Mouse (Mus musculus) G1E (cell line): ENCODE results near the gene Peli3. TPM values are rescaled to one million over a fixed set of nuclear protein-coding genes. Genes with fewer than 3 reads are reported as not detected.

Experiments
- ATAC-seq: 2 replicates; pipeline ENCODE4 v1.8.0; 2016; ENCODE audit warnings: mild to moderate bottlenecking; ENCODE audit not compliant: insufficient number of reproducible peaks, poor library complexity, low FRiP score, severe bottlenecking; ENCODE audit errors: extremely low read depth
- DNase-seq: peaks from one replicate; pipeline ENCODE4 v3.0.0; 2012; ENCODE audit warnings: low spot score
- H3K27me3 ChIP-seq: 2 replicates; pipeline ENCODE4 v1.6.1; 2012; ENCODE audit warnings: mild to moderate bottlenecking, low read length, inconsistent platforms; ENCODE audit not compliant: insufficient read depth
- H3K36me3 ChIP-seq: replicated peaks from 2 replicates; pipeline ENCODE3; 2012; ENCODE audit warnings: mild to moderate bottlenecking, inconsistent platforms
- H3K4me1 ChIP-seq: 2 replicates; pipeline ENCODE4 v1.6.1; 2012; ENCODE audit warnings: low read depth, low read length, inconsistent platforms, mixed read lengths; ENCODE audit not compliant: insufficient read depth
- H3K4me3 ChIP-seq: 2 replicates; pipeline ENCODE4 v1.5.1; 2012; ENCODE audit warnings: low read depth, mild to moderate bottlenecking, inconsistent platforms, low read length, moderate library complexity, mixed read lengths
- H3K9me3 ChIP-seq: replicated peaks from 2 replicates; pipeline ENCODE4 v1.6.1; 2012; ENCODE audit warnings: inconsistent platforms
- CTCF ChIP-seq: IDR thresholded peaks from 2 replicates; pipeline ENCODE4 v1.5.1; 2012; ENCODE audit warnings: low read depth, low read length, inconsistent platforms, mixed read lengths
- GATA1 ChIP-seq: IDR thresholded peaks from 2 replicates; pipeline ENCODE4 v1.6.1; 2012; ENCODE audit warnings: borderline replicate concordance, low read length, inconsistent platforms, mixed read lengths
- GATA2 ChIP-seq: IDR thresholded peaks from 2 replicates; pipeline ENCODE4 v1.6.1; 2012; ENCODE audit warnings: low read depth, low read length, inconsistent platforms, borderline replicate concordance
- POLR2AphosphoS5 ChIP-seq: IDR thresholded peaks from 2 replicates; pipeline ENCODE4 v1.6.1; 2012; ENCODE audit warnings: low read depth, low read length, inconsistent platforms; ENCODE audit not compliant: insufficient replicate concordance
- TAL1 ChIP-seq: conservative IDR thresholded peaks from 2 replicates; pipeline ENCODE4 v1.6.1; 2012; ENCODE audit warnings: low read depth, low read length, inconsistent platforms, mixed read lengths
- polyA plus RNA-seq: library from polyadenylated mRNA; stranded (reverse); fragments of >175 nt; gene quantifications from 2 replicates; pipeline ENCODE4 v1.2.3, GENCODE M21; 2012
- total RNA-seq, 2 experiments: library from RNA; stranded (forward) in 1 of 2; stranded (reverse) in 1 of 2; fragments of 200-1000 nt in 1 of 2; fragments of >200 nt in 1 of 2; fragmentation: Nextera tagmentation in 1 of 2; gene quantifications; 2 replicates each; pipeline ENCODE4 v1.2.3; 2014 to 2017

The Peli3 gene
- total and polyA plus RNA-seq, 3 experiments: 0.05 TPM; not detected in 2

GRCm38 (mm10) chr19:4898972-4899371 is 44.0 kb downstream of the Peli3 start:
- H3K4me3 ChIP-seq: no peak overlapping the region
- no peak for ATAC-seq
- no peak for TF ChIP-seq GATA2
- TF ChIP-seq GATA1: no peak
- no peak for TF ChIP-seq CTCF
- no peak for TF ChIP-seq TAL1
- no peak for TF ChIP-seq POLR2AphosphoS5
- no peaks in the 10 kb centered on the region for H3K9me3 ChIP-seq
- H3K36me3 ChIP-seq: peaks cover 15% of the 10 kb centered on the region
- no peak for DNase-seq
- H3K27me3 ChIP-seq: no peaks in the 10 kb centered on the region
- H3K4me1 ChIP-seq: no peaks in the 10 kb centered on the region

GRCm38 (mm10) chr19:4896780-4897520 is 46.0 kb downstream of the Peli3 start:
- TF ChIP-seq GATA1 (no peak), GATA2 (no peak), POLR2AphosphoS5 (no peak), TAL1 (no peak), CTCF (no peak)
- H3K4me1 ChIP-seq: peaks cover 11% of the 10 kb centered on the region
- peaks cover 7% of the 10 kb centered on the region for H3K36me3 ChIP-seq
- no peak overlapping the region for H3K4me3 ChIP-seq
- H3K9me3 ChIP-seq: no peaks in the 10 kb centered on the region
- DNase-seq (no peak), ATAC-seq (no peak)
- no peaks in the 10 kb centered on the region for H3K27me3 ChIP-seq

GRCm38 (mm10) chr19:4891798-4892197 is 51.1 kb downstream of the Peli3 start:
- Histone ChIP-seq H3K36me3 (peaks cover 3% of the 10 kb centered on the region), H3K4me3 (no peak overlapping the region), H3K27me3 (peaks cover 4% of the 10 kb centered on the region; the same call in 1 of the 2 replicates), H3K9me3 (no peaks in the 10 kb centered on the region), H3K4me1 (peaks cover 19% of the 10 kb centered on the region)
- TF ChIP-seq CTCF (no peak), TAL1 (peak; percentile 32; the same call in 1 of the 2 replicates)
- no peak for ATAC-seq
- DNase-seq: no peak

- Histone ChIP-seq H3K9me3 (no peaks in the 10 kb centered on the region), H3K4me1 (peaks cover 19% of the 10 kb centered on the region), H3K4me3 (no peak overlapping the region), H3K36me3 (peaks cover 11% of the 10 kb centered on the region), H3K27me3 (peaks cover 4% of the 10 kb centered on the region; the same call in 1 of the 2 replicates)
- ATAC-seq: no peak
- DNase-seq: no peak
- no peak for TF ChIP-seq GATA2
- TF ChIP-seq GATA1: no peak
- TF ChIP-seq TAL1: no peak
- TF ChIP-seq CTCF: no peak
- TF ChIP-seq POLR2AphosphoS5: no peak
Observed at GRCm38 (mm10) chr19:4889791-4890190, 53.1 kb downstream of the Peli3 start.

- H3K27me3 ChIP-seq: no peaks in the 10 kb centered on the region
- H3K36me3 ChIP-seq: peaks cover 59% of the 10 kb centered on the region
- ATAC-seq (no peak), DNase-seq (no peak)
- H3K4me1 ChIP-seq: peaks cover 24% of the 10 kb centered on the region
- TF ChIP-seq CTCF (no peak), TAL1 (no peak), POLR2AphosphoS5 (no peak), GATA1 (no peak), GATA2 (no peak)
- H3K4me3 ChIP-seq: no peak overlapping the region
- H3K9me3 ChIP-seq: no peaks in the 10 kb centered on the region
Observed at GRCm38 (mm10) chr19:4883961-4884360, 59.0 kb downstream of the Peli3 start.

Other genes starting within 250 kb of the Peli3 start
Only the 20 nearest of the 26 such genes appear.
- 50.8 and 72.4 TPM in 2 replicates for gene Rbm4, start 149.2 kb downstream of the Peli3 start, total RNA-seq (2014; fragmentation: Nextera tagmentation)
- 80.4 and 99.5 TPM in 2 replicates for gene Rbm4, start 149.2 kb downstream of the Peli3 start, total RNA-seq (2017)
- gene Rbm4, start 149.2 kb downstream of the Peli3 start, polyA plus RNA-seq: 3.6 and 19.9 TPM in 2 replicates
- 10.6 and 11.2 TPM in 2 replicates for gene Gm21992, start 131.5 kb downstream of the Peli3 start, total RNA-seq (2014; fragmentation: Nextera tagmentation)
- 32.1 and 40.1 TPM in 2 replicates for gene Gm21992, start 131.5 kb downstream of the Peli3 start, total RNA-seq (2017)
- 1.7 and 9.0 TPM in 2 replicates for gene Gm21992, start 131.5 kb downstream of the Peli3 start, polyA plus RNA-seq
- 70.3 and 82.1 TPM in 2 replicates for gene Rbm14, start 131.5 kb downstream of the Peli3 start, total RNA-seq (2014; fragmentation: Nextera tagmentation)
- 28.2 and 29.5 TPM in 2 replicates for gene Rbm14, start 131.5 kb downstream of the Peli3 start, total RNA-seq (2017)
- gene Rbm14, start 131.5 kb downstream of the Peli3 start, polyA plus RNA-seq: 38.6 and 55.3 TPM in 2 replicates
- 17.3 and 20.6 TPM in 2 replicates for gene Ccs, start 103.8 kb downstream of the Peli3 start, total RNA-seq (2014; fragmentation: Nextera tagmentation)
- 30.1 and 31.2 TPM in 2 replicates for gene Ccs, start 103.8 kb downstream of the Peli3 start, total RNA-seq (2017)
- 61.4 and 69.4 TPM in 2 replicates for gene Ccs, start 103.8 kb downstream of the Peli3 start, polyA plus RNA-seq
- not detected in 2 replicates for gene Ccdc87, start 103.8 kb downstream of the Peli3 start, total RNA-seq (2014; fragmentation: Nextera tagmentation)
- 0.05 and 0.06 TPM in 2 replicates for gene Ccdc87, start 103.8 kb downstream of the Peli3 start, total RNA-seq (2017)
- gene Ccdc87, start 103.8 kb downstream of the Peli3 start, polyA plus RNA-seq: 0.03 TPM in 1 of 2 replicates, not detected in the other
- not detected in 2 replicates for gene Ctsf, start 88.0 kb downstream of the Peli3 start, total RNA-seq (2014; fragmentation: Nextera tagmentation)
- 0.38 and 0.41 TPM in 2 replicates for gene Ctsf, start 88.0 kb downstream of the Peli3 start, total RNA-seq (2017)
- gene Ctsf, start 88.0 kb downstream of the Peli3 start, polyA plus RNA-seq: 0.05 TPM in 1 of 2 replicates, not detected in the other
- not detected in 2 replicates for gene Actn3, start 65.2 kb downstream of the Peli3 start, total RNA-seq (2014; fragmentation: Nextera tagmentation)
- 0.16 and 0.52 TPM in 2 replicates for gene Actn3, start 65.2 kb downstream of the Peli3 start, total RNA-seq (2017)
- gene Actn3, start 65.2 kb downstream of the Peli3 start, polyA plus RNA-seq: 0.03 and 0.06 TPM in 2 replicates
- gene Zdhhc24, start 64.5 kb downstream of the Peli3 start, total RNA-seq (2014; fragmentation: Nextera tagmentation): 15.9 and 19.5 TPM in 2 replicates
- 13.9 and 15.7 TPM in 2 replicates for gene Zdhhc24, start 64.5 kb downstream of the Peli3 start, total RNA-seq (2017)
- gene Zdhhc24, start 64.5 kb downstream of the Peli3 start, polyA plus RNA-seq: 1.8 and 2.0 TPM in 2 replicates
- gene Bbs1, start 36.5 kb downstream of the Peli3 start, total RNA-seq (2014; fragmentation: Nextera tagmentation): 5.2 and 5.5 TPM in 2 replicates
- gene Bbs1, start 36.5 kb downstream of the Peli3 start, total RNA-seq (2017): 3.0 and 4.4 TPM in 2 replicates
- 5.6 and 8.7 TPM in 2 replicates for gene Bbs1, start 36.5 kb downstream of the Peli3 start, polyA plus RNA-seq
- 41.5 and 45.4 TPM in 2 replicates for gene Dpp3, start 14.8 kb downstream of the Peli3 start, total RNA-seq (2014; fragmentation: Nextera tagmentation)
- 47.3 and 54.2 TPM in 2 replicates for gene Dpp3, start 14.8 kb downstream of the Peli3 start, total RNA-seq (2017)
- gene Dpp3, start 14.8 kb downstream of the Peli3 start, polyA plus RNA-seq: 82.6 and 88.2 TPM in 2 replicates
- gene Mrpl11, start 19.0 kb upstream of the Peli3 start, total RNA-seq (2014; fragmentation: Nextera tagmentation): 15.4 and 16.2 TPM in 2 replicates
- 87.0 and 91.6 TPM in 2 replicates for gene Mrpl11, start 19.0 kb upstream of the Peli3 start, total RNA-seq (2017)
- 66.8 and 72.2 TPM in 2 replicates for gene Mrpl11, start 19.0 kb upstream of the Peli3 start, polyA plus RNA-seq
- 0.83 TPM in 1 of 2 replicates, not detected in the other for gene Npas4, start 47.2 kb upstream of the Peli3 start, total RNA-seq (2014; fragmentation: Nextera tagmentation)
- gene Npas4, start 47.2 kb upstream of the Peli3 start, total RNA-seq (2017): 0.05 and 0.06 TPM in 2 replicates
- gene Npas4, start 47.2 kb upstream of the Peli3 start, polyA plus RNA-seq: not detected in 2 replicates
- 4.3 and 5.8 TPM in 2 replicates for gene Slc29a2, start 80.7 kb upstream of the Peli3 start, total RNA-seq (2014; fragmentation: Nextera tagmentation)
- gene Slc29a2, start 80.7 kb upstream of the Peli3 start, total RNA-seq (2017): 1.7 and 1.8 TPM in 2 replicates
- 5.5 and 5.9 TPM in 2 replicates for gene Slc29a2, start 80.7 kb upstream of the Peli3 start, polyA plus RNA-seq
- gene B4gat1, start 95.7 kb upstream of the Peli3 start, total RNA-seq (2014; fragmentation: Nextera tagmentation): 5.9 and 7.2 TPM in 2 replicates
- 1.7 and 3.4 TPM in 2 replicates for gene B4gat1, start 95.7 kb upstream of the Peli3 start, total RNA-seq (2017)
- 8.4 and 8.9 TPM in 2 replicates for gene B4gat1, start 95.7 kb upstream of the Peli3 start, polyA plus RNA-seq
- gene AC124502.3, start 95.8 kb upstream of the Peli3 start, total RNA-seq (2014; fragmentation: Nextera tagmentation): 0.60 TPM in 1 of 2 replicates, not detected in the other
- gene AC124502.3, start 95.8 kb upstream of the Peli3 start, total RNA-seq (2017): 4.6 and 6.6 TPM in 2 replicates
- 0.33 and 0.34 TPM in 2 replicates for gene AC124502.3, start 95.8 kb upstream of the Peli3 start, polyA plus RNA-seq
- gene Brms1, start 98.2 kb upstream of the Peli3 start, total RNA-seq (2014; fragmentation: Nextera tagmentation): 10.8 and 15.4 TPM in 2 replicates
- gene Brms1, start 98.2 kb upstream of the Peli3 start, total RNA-seq (2017): 16.4 and 18.8 TPM in 2 replicates
- 65.6 and 88.7 TPM in 2 replicates for gene Brms1, start 98.2 kb upstream of the Peli3 start, polyA plus RNA-seq
- gene Rin1, start 107.4 kb upstream of the Peli3 start, total RNA-seq (2014; fragmentation: Nextera tagmentation): 0.68 and 1.8 TPM in 2 replicates
- 0.22 and 0.41 TPM in 2 replicates for gene Rin1, start 107.4 kb upstream of the Peli3 start, total RNA-seq (2017)
- 0.30 and 0.72 TPM in 2 replicates for gene Rin1, start 107.4 kb upstream of the Peli3 start, polyA plus RNA-seq
- not detected in 2 replicates for gene Cd248, start 125.0 kb upstream of the Peli3 start, total RNA-seq (2014; fragmentation: Nextera tagmentation)
- gene Cd248, start 125.0 kb upstream of the Peli3 start, total RNA-seq (2017): not detected in 2 replicates
- not detected in 2 replicates for gene Cd248, start 125.0 kb upstream of the Peli3 start, polyA plus RNA-seq
- not detected in 2 replicates for gene Tmem151a, start 142.4 kb upstream of the Peli3 start, total RNA-seq (2014; fragmentation: Nextera tagmentation)
- 0.06 and 0.16 TPM in 2 replicates for gene Tmem151a, start 142.4 kb upstream of the Peli3 start, total RNA-seq (2017)
- gene Tmem151a, start 142.4 kb upstream of the Peli3 start, polyA plus RNA-seq: not detected in 2 replicates
- gene Yif1a, start 145.4 kb upstream of the Peli3 start, total RNA-seq (2014; fragmentation: Nextera tagmentation): 44.2 and 55.9 TPM in 2 replicates
- 12.8 and 19.7 TPM in 2 replicates for gene Yif1a, start 145.4 kb upstream of the Peli3 start, total RNA-seq (2017)
- gene Yif1a, start 145.4 kb upstream of the Peli3 start, polyA plus RNA-seq: 11.3 and 11.5 TPM in 2 replicates